In the genomic region with DNA sequence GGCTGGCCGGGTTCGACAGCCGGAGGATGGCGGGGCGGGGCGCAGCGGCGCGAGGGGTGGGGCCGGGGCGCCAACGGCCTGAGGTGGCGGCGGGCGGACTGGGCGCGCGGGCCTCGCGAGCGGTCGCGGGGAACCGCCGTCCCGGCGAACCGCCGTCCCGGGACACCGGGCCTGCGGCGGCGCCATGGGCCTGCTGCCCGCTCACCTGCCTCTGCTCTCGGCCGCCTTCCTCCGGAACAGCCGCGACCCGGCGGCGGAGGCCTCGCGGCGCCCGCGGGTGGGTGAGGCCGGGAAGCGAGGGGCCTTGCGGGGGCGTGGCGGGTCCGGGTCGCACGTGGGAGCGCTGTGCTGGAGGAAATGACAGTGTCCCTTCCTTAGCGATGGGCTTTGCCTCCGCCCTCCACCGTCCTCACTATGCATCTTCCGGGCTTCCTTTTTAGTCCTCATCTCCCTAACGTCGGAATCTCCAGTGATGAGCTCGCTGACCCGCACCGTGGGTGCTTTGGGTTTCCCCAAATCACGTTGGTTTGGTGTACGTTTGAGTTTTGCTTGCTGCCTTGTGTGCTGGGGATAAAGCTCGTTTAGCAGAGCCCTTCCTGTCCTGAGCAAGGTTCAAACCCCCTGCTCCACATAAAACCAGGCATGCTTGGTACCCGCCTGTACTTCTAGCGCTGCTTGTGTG, we compare ENCODE assay signal across 8 mouse cellular contexts. TPM values are rescaled to one million over a fixed set of nuclear protein-coding genes. Genes with fewer than 3 reads are reported as not detected.
A peak's percentile ranks its signal among the peaks of the same experiment; 100 is the strongest.
DNase-seq lines count a peak whose midpoint lies in the region; ATAC-seq and TF ChIP-seq lines count a peak whose summit lies in the region.

No protein-coding gene starts in this region.

- peak overlapping the region; percentile 79 for H3K27ac ChIP-seq in spleen, adult 2 months (ENCODE audit: insufficient read depth, low read length)
- peak overlapping the region; percentile 52; the same call in 1 of the 2 replicates for H3K27ac ChIP-seq in embryonic facial prominence, embryonic 11.5 days (replicated peaks; ENCODE audit: low read depth, low read length)
- peak overlapping the region; percentile 81; the same call in 1 of the 2 replicates for H3K27ac ChIP-seq in heart, embryonic 12.5 days (ENCODE audit: poor library complexity, severe bottlenecking)

- peaks cover 6% of the 10 kb centered on the region; the same call in 1 of the 2 replicates for H3K4me1 ChIP-seq in spleen, adult 2 months (ENCODE audit: control insufficient read depth, insufficient read depth, insufficient read length)
- H3K4me1 ChIP-seq in embryonic facial prominence, embryonic 11.5 days (ENCODE audit: control insufficient read depth, insufficient read depth, low read length): no peaks in the 10 kb centered on the region
- H3K4me1 ChIP-seq in heart, embryonic 12.5 days (replicated peaks): peaks cover 12% of the 10 kb centered on the region

- no peaks in the 10 kb centered on the region for H3K36me3 ChIP-seq in spleen, adult 2 months (ENCODE audit: control insufficient read depth, insufficient read depth, low read length)
- no peaks in the 10 kb centered on the region for H3K36me3 ChIP-seq in embryonic facial prominence, embryonic 11.5 days (replicated peaks; ENCODE audit: control insufficient read depth, insufficient read depth, low read depth, low read length)
- no peaks in the 10 kb centered on the region for H3K36me3 ChIP-seq in heart, embryonic 12.5 days

- no peaks in the 10 kb centered on the region for H3K27me3 ChIP-seq in spleen, adult 2 months (ENCODE audit: control insufficient read depth, insufficient read depth, low read length)
- no peaks in the 10 kb centered on the region for H3K27me3 ChIP-seq in embryonic facial prominence, embryonic 11.5 days (ENCODE audit: control insufficient read depth, insufficient read depth, low read length)
- no peaks in the 10 kb centered on the region for H3K27me3 ChIP-seq in heart, embryonic 12.5 days (replicated peaks)

- H3K9me3 ChIP-seq in embryonic facial prominence, embryonic 11.5 days (replicated peaks; ENCODE audit: control insufficient read depth, low read length): no peaks in the 10 kb centered on the region
- no peaks in the 10 kb centered on the region for H3K9me3 ChIP-seq in heart, embryonic 12.5 days (replicated peaks)

- WGBS in spleen, adult 2 months: under 1% methylated on average over 65 of the region's 71 CpGs
- 1% methylated on average over 47 of the region's 71 CpGs for WGBS in embryonic facial prominence, embryonic 11.5 days
- WGBS in heart, embryonic 12.5 days: under 1% methylated on average over 58 of the region's 71 CpGs

- H3K4me3 ChIP-seq in spleen, adult 2 months (ENCODE audit: extremely low read depth, insufficient read depth, insufficient read length): peak overlapping the region; percentile 84
- H3K4me3 ChIP-seq in embryonic facial prominence, embryonic 11.5 days (ENCODE audit: low read depth, low read length): peak overlapping the region; percentile 99
- H3K4me3 ChIP-seq in heart, embryonic 12.5 days: peak overlapping the region; percentile 95

- peak; percentile 66 for ATAC-seq in embryonic facial prominence, embryonic 11.5 days (replicated peaks; ENCODE audit: insufficient number of reproducible peaks, low FRiP score, low TSS enrichment, low read depth)
- ATAC-seq in heart, embryonic 12.5 days (ENCODE audit: insufficient number of reproducible peaks, low FRiP score): peak; percentile 87

- H3K9ac ChIP-seq in embryonic facial prominence, embryonic 11.5 days (replicated peaks; ENCODE audit: low read length): peak overlapping the region; percentile 87
- peak overlapping the region; percentile 92 for H3K9ac ChIP-seq in heart, embryonic 12.5 days

- H3K4me2 ChIP-seq in embryonic facial prominence, embryonic 11.5 days (ENCODE audit: low read depth, low read length): peak overlapping the region; percentile 81
- peak overlapping the region; percentile 97 for H3K4me2 ChIP-seq in heart, embryonic 12.5 days

- no peak for TF ChIP-seq CTCF in spleen, adult 2 months (IDR thresholded peaks at IDR 0.05; ENCODE audit: extremely low read depth, insufficient read depth, insufficient read length, insufficient replicate concordance)

- TF ChIP-seq POLR2A in spleen, adult 2 months (IDR thresholded peaks at IDR 0.05; ENCODE audit: low read depth, low read length): no peak

- peak in 1 of 2 experiments; percentile 44 for DNase-seq in spleen, adult 2 months (ENCODE audit: low read depth in 1 of 2, low spot score in 2 of 2)
- DNase-seq in spleen, adult 12 weeks (ENCODE audit: low spot score): no peak
- DNase-seq in embryonic facial prominence, embryonic 11.5 days (ENCODE audit: low spot score): peak; percentile 5
- DNase-seq in kidney, postnatal 36 days: peak; percentile 45 to 67
- peak; percentile 55 for DNase-seq in lung, postnatal 36 days
- peak; percentile 44 for DNase-seq in right cerebral cortex, postnatal 14 days
- no peak for DNase-seq in Muller cell, postnatal 12 days (ENCODE audit: inconsistent ontology term)

RNA-seq across cellular contexts. Expression of a gene that starts 0.5 kb away (rescaled TPM):
- polyA plus RNA-seq in spleen, adult 2 months (2012; rRNA removed): 27.5 and 32.8 TPM in 2 replicates
- polyA plus RNA-seq in embryonic facial prominence, embryonic 11.5 days (2014; fragmentation: Nextera tagmentation; extraction: Ambion mirVana): 64.0 and 74.8 TPM in 2 replicates
- polyA plus RNA-seq in heart, embryonic 12.5 days (2016; fragmentation: Nextera tagmentation; extraction: Ambion mirVana): 46.0 and 46.5 TPM in 2 replicates

RNA-seq across cellular contexts. Expression of a gene that starts 42.2 kb away (rescaled TPM):
- 6.6 and 7.6 TPM in 2 replicates for polyA plus RNA-seq in spleen, adult 2 months (2012; rRNA removed)
- 18.3 and 20.1 TPM in 2 replicates for polyA plus RNA-seq in embryonic facial prominence, embryonic 11.5 days (2014; fragmentation: Nextera tagmentation; extraction: Ambion mirVana)
- polyA plus RNA-seq in heart, embryonic 12.5 days (2016; fragmentation: Nextera tagmentation; extraction: Ambion mirVana): 21.7 and 21.8 TPM in 2 replicates

RNA-seq across cellular contexts. Expression of a gene that starts 42.2 kb away (rescaled TPM):
- 0.04 and 0.15 TPM in 2 replicates for polyA plus RNA-seq in spleen, adult 2 months (2012; rRNA removed)
- polyA plus RNA-seq in embryonic facial prominence, embryonic 11.5 days (2014; fragmentation: Nextera tagmentation; extraction: Ambion mirVana): 0.10 and 0.33 TPM in 2 replicates
- polyA plus RNA-seq in heart, embryonic 12.5 days (2016; fragmentation: Nextera tagmentation; extraction: Ambion mirVana): 0.23 and 0.53 TPM in 2 replicates

Comparison
In these comparisons a context has a peak if more than half of its experiments do, and no peak if none do; other contexts are left out.
1. DNase-seq: peak in embryonic facial prominence, embryonic 11.5 days (single experiment), kidney, postnatal 36 days (2 of 2), lung, postnatal 36 days (single experiment) and right cerebral cortex, postnatal 14 days (single experiment); none in spleen, adult 12 weeks (single experiment) and Muller cell, postnatal 12 days (single experiment).
2. Peak in every context shown above with its lines, with median percentiles within 50 percentile points of each other: H3K27ac ChIP-seq and H3K4me3 ChIP-seq.